Mouse (Mus musculus) cerebellum, postnatal 4 days (tissue): ENCODE measurements around the gene Snf8.

ENCODE experiments used
- DNase-seq, 2 experiments: peaks; one replicate each; pipeline ENCODE4 v3.0.0; 2022; ENCODE audit warnings: low spot score in 2 of 2, mixed read lengths in 1 of 2

The Snf8 gene

DNA sequence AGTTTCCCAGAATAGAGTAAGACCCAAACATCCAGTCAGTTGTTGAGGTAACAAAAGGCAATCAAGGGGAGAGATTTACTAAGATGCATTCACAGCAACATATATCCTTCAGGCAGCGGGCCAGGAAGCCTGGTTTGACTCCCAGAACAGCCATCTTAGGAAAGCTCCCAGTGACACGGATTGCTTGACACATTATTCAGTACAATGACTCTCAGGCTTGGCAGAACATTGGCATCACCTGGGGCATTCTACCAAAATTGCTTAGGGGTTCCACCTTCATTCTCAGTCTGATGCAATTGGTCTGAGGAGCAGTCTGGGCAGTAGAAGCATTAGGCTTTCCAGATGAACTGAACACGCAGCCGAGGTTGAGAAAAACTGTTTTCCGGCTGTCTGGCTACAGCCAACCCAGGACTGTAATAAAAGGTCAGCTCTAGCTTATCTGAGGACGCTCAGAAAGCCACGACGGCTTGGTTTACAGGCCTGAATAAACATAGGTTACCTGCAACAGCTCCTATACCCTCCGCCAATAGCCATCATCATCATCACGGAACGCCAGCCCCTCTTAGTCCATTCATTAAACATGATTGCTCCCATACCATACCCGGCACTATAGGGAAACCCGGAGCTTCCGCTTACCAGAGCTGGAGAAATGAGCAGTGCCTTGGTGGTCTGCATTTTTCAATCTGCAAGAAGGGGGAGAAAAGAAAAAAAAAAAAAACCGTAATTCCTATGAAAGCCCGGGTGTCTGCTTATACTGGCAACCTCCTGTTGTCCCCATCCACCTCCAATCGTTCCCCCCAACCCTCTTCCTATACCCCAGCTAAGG lies 39.9 kb downstream of the Snf8 start:
- DNase-seq = no peak

- DNase-seq = no peak
Measured at GRCm38 (mm10) chr11:96075177-96075508, 40.5 kb downstream of the Snf8 start.

DNA sequence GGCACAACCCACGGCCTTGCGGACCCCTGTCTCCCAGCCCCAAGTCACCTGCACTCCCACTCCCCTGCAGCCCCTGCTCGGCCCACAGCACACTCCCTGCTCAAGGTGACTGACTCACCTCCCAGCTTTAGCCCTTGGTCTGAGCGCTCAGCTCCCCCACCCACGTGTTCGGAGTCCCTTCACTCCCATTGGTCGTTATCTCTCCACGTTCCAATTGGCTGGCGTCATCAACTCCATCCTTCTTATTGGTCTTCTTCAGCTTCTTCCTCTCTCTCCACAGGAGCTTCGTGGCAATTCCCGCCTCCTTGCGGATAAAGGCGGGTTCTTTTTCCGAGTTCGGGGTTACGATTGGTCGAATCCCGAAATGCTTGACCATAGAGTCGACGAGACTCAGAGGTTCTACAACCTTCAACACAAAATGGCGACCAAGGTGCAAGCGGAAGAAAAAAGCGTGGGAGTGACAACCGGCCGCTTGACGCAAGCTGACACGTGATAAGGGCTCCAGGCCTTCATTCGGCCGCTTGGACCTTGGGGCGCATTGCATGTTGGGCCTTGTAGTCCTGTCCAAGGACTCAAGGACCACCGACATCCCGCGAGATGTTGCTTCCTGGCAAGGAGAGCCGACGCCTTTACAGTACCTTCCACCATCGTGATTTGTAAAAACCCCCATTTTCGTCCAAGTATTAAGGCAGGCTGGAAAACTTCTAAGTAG lies 41.0 kb downstream of the Snf8 start, which contains the start of gene Atp5g1:
Gene Atp5g1, minus strand, starts transcription at position 162 of the 712 bp plus-strand sequence.
- peak; percentile 85 to 97 for DNase-seq

GRCm38 (mm10) chr11:96076221-96077105 lies 41.8 kb downstream of the Snf8 start:
- no peak for DNase-seq

DNA sequence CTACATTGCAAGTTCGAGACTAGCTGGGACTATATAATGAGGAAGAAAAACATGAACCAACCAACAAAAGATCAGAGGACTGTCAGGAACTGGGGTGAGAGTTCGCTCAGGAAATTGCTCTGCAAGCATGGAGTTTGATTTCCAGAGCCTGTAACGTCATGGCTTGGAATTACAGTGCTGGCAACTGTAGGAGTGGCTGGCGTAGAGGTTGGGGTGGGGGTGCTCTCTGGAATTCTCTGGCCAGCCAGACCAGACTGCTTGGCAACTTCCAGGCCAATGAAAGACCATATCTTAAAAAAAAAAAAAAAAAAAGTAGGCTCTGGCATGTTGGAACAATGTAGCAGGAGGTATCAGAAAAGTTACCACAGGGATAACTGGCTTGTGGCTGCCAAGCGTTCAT lies 46.1 kb downstream of the Snf8 start:
- no peak for DNase-seq

GRCm38 (mm10) chr11:96082682-96083081 lies 48.0 kb downstream of the Snf8 start:
- no peak for DNase-seq

DNA sequence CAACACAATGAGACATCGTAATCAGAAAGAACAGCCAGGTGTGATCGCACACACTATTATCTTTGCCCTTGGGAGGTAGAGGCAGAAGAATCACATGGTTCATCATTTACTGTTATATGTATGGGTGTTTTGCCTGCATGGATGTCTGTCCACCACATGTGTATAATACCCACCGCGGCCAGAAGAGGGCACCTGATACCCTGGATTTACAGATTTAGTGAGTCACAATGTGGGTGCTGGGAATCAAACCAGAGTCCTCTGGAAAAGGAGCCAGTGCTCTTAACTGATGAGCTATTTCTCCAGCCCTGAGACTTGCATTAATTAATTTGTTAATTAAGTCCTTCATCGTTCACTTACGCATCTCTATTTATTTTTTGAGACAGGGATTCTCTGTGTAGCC lies 53.3 kb downstream of the Snf8 start:
- no peak for DNase-seq

DNA sequence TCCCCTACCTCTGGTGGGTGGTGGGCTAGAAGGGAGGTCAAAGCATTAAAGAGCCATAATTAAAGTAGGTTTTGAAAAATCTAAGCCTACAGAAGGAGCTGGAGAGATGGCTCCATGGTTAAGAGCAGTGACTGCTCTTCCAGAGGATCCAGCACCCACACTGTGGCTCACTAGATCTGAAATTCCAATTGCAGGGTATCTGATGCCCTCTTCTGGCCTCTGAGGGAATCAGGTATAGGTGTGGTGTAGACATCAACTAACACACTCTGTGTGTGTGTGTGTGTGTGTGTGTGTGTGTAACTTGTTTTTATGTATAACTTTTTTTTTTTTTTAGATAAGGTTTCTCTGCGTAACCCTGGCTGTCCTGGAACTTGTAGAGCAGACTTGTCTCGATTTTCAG lies 56.4 kb downstream of the Snf8 start:
- no peak for DNase-seq

DNA sequence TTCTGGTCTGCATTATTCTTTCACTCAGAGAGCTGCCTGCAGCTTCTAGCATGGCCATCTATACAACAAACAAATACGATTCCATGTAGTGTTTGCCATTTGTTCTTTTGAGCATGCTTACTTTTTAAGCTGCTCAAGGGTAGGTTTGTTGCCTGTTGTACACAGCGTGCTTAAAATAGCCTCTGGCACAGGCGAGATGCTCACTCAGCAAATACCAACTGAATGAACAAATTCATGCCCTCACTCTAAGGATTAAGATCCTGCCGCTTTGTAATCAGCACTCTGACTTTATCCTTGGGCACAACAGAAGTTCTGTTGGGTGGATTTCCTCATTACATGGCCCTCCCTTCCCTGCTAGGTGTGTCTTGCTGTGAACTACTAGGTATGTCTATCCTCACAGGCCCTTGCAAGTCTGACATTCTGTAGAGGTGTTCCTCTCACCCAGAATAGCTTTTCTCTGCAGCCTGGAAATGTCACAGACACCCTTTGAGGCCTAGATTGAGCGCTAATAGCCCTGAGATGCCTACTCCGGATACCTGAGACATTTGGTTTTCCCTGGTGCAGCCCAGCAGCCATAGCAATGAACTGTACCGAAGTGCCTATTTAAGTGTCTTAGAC lies 58.1 kb downstream of the Snf8 start:
- DNase-seq = no peak

GRCm38 (mm10) chr11:96093361-96093760 lies 58.7 kb downstream of the Snf8 start:
- peak in 1 of 2 experiments; percentile 24 for DNase-seq
